Mouse (Mus musculus) 3134 (cell line): Measurements from ENCODE around the gene Zdbf2.
"Not testable (repeated sequence)": the region's sequence is repeated elsewhere in the genome, so short reads cannot be mapped to it uniquely, and the experiment has no call there.

ENCODE experiments used
- DNase-seq: peaks from one replicate; pipeline ENCODE4 v3.0.0-alpha.2; 2011; ENCODE audit warnings: low spot score; ENCODE audit not compliant: insufficient read length; ENCODE audit errors: extremely low read depth

Gene Zdbf2

GRCm38 (mm10) chr1:63261041-63261590 lies 11.9 kb upstream of the Zdbf2 start:
- no peak for DNase-seq

- DNase-seq: no peak
Observed at GRCm38 (mm10) chr1:63263671-63264070, 9.4 kb upstream of the Zdbf2 start.

- no peak for DNase-seq
Observed at GRCm38 (mm10) chr1:63265461-63265860, 7.6 kb upstream of the Zdbf2 start.

GRCm38 (mm10) chr1:63266121-63266520 lies 6.9 kb upstream of the Zdbf2 start:
- no peak for DNase-seq

GRCm38 (mm10) chr1:63266716-63267115 lies 6.3 kb upstream of the Zdbf2 start:
- DNase-seq: no peak

GRCm38 (mm10) chr1:63272125-63272675 lies 865 bp upstream of the Zdbf2 start:
- no peak for DNase-seq

- no peak for DNase-seq
Observed at GRCm38 (mm10) chr1:63273339-63273951, 380 bp downstream of the Zdbf2 start.

- no peak for DNase-seq
Observed at GRCm38 (mm10) chr1:63274046-63274730, 1.1 kb downstream of the Zdbf2 start.

GRCm38 (mm10) chr1:63278106-63278505 lies 5.0 kb downstream of the Zdbf2 start:
- DNase-seq: no peak

GRCm38 (mm10) chr1:63293965-63294364 lies 20.9 kb downstream of the Zdbf2 start:
- no peak for DNase-seq

GRCm38 (mm10) chr1:63309661-63310060 lies 36.6 kb downstream of the Zdbf2 start:
- no peak for DNase-seq

GRCm38 (mm10) chr1:63323565-63324132 lies 50.6 kb downstream of the Zdbf2 start:
- not testable (repeated sequence) for DNase-seq
